Mouse (Mus musculus) kidney, postnatal 14 days (tissue): ENCODE results near the gene Rundc3a.
A peak's percentile ranks its signal among the peaks of the same experiment; 100 is the strongest.
"Not testable (repeated sequence)": the region's sequence is repeated elsewhere in the genome, so short reads cannot be mapped to it uniquely, and the experiment has no call there.

ENCODE experiments used
- DNase-seq: peaks from one replicate; pipeline ENCODE4 v3.0.0; 2022; ENCODE audit warnings: mixed read lengths

Rundc3a gene

DNA sequence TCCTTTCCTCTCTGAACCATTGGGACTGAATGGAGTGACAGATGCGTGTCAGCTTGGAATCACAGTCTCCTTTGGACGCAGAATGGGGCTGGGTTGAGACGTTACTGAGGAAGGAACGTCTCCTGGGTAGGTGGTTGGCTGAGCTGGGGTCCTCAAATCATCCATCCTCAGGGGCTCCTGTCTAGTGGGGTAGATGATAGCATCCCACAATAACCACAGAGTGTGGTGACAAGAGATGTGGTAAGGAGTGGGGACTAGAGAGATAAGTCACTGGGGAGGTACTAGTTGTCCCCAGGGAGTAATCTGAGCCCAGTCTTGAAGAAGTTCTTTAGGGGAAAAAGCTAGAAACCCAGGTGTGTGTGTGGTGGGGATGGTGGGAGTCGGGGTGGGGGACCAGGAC, 24.9 kb upstream of the Rundc3a start:
- DNase-seq: no peak

DNA sequence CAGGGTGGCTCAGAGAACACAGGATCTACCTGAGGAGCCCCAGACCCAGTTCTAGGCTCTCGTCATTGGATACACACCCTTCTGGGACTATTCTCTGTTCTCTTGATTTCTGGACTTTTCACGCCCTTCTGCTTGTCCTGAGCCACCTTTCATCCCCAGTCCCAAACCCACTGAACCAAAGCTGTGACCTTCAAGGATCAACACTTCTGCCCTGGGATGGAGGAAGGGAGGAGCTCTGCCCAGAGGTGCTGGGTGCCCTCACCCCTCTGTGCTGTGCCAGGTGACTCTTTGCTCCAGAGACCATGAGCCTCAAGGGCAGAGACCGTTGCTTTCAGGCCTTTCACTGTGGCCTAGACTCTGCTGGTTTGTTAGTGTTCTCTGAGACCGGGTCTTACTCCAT, 23.9 kb upstream of the Rundc3a start:
- DNase-seq: peak; percentile 56

DNA sequence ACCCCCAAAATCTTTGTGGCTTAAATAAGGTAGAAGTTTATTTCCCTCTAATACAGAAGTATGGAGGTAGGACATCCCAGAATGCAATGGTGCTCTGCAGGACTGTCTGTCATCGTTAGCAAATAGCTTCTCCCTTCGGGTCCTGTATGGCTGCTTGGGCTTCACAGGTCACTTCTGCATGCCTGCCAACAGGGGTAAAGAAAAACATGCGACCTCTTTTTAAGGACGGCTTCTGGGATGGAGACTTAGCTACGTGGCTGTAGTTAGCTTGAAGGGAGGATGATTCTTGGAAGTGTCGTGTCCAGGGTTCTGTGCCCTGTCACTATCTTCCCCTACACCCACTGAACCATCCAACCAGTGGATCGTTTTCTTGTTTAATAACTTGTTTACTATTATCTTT, 22.9 kb upstream of the Rundc3a start:
- no peak for DNase-seq

- no peak for DNase-seq
Observed at GRCm38 (mm10) chr11:102371926-102372685, 21.1 kb upstream of the Rundc3a start.

DNA sequence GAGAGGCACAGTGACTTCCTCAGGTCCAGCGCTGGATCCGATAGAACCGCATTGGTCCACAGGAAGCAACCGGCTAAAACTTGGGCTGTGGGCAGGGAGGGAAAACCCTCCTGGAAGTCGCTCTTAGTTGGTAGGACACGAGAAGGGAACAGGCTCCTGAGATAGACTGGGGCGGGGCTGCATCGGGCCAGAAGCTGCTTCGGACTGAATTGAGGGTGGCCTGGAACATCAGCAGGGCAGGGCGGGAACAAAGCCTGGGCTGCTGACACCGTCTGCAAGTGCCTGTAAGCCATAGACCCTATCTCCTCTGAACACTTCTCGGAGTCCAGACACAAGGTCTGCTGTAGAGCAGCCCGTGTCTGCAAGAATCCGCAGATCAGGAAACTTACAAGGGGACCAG, 20.3 kb upstream of the Rundc3a start:
- no peak for DNase-seq

DNA sequence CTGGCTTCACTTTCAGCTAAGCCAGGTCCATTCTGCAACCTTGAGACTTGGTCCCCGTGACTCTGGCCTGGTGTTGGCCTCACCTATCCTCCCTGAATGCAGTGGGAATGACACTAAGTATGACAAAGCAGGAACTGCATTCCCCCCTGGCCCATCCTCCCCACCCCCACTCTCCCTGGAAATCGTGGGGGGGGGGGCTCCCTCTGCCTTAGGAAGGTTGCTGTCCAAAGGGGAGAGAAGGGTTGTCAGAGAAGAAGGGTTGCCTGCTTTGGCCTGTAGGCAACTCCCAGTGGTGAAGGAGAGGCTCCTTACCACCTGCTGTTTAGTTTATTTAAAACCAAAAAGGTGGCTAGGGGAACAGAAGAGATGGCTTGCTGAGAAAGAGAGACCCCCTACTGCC, 19.6 kb upstream of the Rundc3a start:
- DNase-seq: no peak

DNA sequence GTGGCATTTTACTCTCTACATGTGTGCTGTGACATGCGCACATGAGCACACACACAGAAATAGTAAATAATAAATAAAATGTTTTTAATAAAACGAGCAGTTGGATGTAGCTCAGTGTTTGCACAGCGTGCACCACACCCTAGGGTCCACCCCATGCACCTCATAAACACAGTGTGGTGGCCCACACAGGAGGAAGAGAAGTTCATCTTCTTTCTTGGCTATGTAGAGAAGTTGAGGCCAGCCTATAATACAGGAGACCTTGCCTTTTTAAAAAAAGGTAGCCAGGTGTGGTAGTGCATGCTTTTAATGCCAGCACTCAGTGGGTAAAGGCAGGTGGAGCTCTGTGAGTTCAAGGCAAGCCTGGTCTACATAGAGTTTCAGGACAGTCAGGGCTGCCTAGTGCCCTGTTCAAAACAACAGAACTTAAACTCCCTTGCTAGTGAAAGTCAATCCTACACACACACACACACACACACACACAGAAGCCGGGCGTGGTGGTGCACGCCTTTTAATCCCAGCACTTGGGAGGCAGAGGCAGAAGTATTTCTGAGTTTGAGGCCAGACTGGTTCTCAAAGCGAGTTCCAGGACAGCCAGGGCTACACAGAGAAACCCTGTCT, 19.0 kb upstream of the Rundc3a start:
- no peak for DNase-seq

GRCm38 (mm10) chr11:102375196-102376173, 17.7 kb upstream of the Rundc3a start:
- DNase-seq: peak; percentile 83

- DNase-seq: no peak
Observed at GRCm38 (mm10) chr11:102376196-102376835, 16.9 kb upstream of the Rundc3a start.

DNA sequence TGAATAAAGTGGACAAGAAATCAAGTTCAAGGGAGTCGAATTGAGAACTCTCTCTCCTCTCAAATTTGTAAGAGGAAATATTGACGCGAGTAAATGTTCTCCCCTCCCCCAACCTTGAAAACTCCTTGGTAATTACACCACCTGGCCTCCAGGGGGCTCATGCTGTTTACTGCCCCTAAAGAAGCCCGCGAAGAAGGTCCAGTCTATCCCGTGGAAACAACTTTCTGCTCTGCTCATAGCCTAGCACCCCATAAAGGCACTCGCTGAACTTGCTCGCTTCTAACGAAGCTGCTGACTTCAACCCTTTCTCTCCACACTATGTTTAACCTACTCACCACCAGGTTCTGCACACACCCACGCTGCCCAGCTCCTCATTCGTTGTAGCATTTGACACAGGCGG, 16.0 kb upstream of the Rundc3a start:
- DNase-seq: no peak

DNA sequence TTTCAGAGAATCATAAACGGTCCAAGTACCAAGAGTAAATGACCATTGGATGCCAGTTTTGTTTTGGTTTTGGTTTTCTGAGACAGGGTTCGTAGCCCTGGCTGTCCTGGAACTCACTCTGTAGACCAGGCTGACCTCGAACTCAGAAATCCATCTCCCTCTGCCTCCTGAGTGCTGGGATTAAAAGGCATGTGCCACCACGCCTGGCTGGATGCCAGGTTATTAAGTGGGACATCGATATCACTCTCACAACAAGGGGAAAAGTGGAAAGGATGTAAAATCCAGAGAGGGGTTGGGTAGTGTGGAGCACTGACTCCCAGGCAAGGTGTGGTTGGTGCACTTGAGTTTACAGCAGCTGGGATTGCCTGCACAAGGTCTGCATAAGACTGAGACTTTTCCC, 13.1 kb upstream of the Rundc3a start:
- no peak for DNase-seq

DNA sequence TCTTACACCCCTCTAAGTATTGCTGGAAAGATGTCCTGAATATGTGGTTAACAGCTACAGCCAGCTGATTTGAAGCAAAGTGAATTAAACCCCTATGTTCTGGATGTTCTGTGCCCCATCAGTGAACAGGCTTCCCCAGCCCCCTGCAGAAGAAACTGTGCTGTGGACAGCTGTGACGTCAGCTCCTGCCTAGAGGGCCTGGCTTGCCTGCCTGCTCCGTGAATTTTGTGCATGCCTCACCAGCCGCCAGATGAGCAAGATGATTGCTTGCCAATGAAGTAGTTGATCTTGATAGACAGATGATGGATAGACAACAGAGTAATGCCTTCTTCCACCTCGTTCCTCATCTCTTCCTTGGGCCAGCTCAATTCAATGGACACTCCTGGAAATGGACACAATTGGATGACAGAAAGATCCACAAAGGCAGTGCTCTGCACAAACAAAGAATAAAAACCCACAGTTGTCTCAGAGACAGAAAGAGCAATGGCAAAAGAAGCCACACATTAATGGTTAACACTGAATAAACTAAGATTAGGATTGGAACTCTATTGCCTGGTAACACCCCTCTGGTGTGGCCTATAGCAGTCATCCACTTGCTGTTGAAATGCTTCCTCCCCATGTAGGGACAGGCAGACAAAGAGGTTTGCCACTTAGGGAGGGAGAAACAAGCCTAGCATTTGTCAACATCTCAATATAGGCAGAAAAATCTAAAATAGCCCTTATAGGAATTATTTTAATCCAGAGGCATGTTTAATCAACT, 11.7 kb upstream of the Rundc3a start:
- DNase-seq: no peak

DNA sequence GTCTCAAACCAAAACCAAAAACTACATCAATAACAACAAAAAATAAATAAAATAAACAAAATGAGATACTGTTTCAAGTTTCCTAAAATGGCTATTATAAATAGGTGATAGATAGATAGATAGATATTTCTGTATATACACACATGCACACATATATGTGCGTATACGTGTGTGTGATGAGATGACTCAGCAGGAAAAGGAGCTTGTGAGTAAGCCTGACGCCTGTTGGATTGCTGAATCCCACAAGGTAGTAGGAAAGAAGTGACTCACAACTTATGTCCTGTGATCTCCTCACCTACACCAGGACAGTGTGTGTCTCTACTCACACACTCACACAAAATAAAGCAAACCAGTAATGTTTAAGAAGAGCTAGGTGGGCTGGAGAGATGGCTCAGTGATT, 10.4 kb upstream of the Rundc3a start:
- DNase-seq: no peak

GRCm38 (mm10) chr11:102383365-102384136, 9.7 kb upstream of the Rundc3a start:
- no peak for DNase-seq

- DNase-seq: no peak
Observed at GRCm38 (mm10) chr11:102384418-102384817, 8.8 kb upstream of the Rundc3a start.

DNA sequence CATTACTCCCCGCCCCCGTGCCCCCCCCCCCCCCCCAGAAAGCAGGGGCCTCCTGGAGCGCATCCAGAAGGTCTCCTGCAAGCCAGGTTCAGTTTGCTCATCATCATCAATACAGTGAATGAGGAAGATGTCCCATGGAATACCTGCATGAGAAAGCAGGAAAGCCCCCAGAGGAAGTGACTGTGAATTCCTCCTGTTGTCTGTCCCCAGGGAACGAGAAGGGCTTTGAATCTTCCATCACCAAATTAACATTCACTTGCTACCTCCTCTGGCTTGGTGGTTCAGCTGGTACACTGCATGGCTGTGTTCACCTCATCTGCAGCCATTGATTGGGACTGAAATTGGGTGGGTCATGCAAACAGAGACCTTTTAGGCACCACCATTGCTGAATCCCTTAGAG, 8.1 kb upstream of the Rundc3a start:
- no peak for DNase-seq

GRCm38 (mm10) chr11:102386121-102386520, 7.1 kb upstream of the Rundc3a start:
- no peak for DNase-seq

DNA sequence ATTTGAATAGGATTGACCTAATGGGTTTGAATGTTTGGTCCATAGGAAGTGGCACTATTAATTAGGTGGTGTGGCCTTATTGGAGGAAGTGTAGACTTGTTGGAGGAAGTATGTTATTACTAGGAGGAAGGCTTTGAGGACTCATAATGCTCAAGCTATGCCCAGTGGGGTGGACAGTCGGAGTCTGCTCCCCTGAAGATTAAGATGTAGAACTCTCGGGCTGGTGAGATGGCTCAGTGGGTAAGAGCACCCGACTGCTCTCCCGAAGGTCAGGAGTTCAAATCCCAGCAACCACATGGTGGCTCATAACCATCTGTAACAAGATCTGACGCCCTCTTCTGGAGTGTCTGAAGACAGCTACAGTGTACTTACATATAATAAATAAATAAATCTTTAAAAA, 3.8 kb upstream of the Rundc3a start:
- DNase-seq: not testable (repeated sequence)

DNA sequence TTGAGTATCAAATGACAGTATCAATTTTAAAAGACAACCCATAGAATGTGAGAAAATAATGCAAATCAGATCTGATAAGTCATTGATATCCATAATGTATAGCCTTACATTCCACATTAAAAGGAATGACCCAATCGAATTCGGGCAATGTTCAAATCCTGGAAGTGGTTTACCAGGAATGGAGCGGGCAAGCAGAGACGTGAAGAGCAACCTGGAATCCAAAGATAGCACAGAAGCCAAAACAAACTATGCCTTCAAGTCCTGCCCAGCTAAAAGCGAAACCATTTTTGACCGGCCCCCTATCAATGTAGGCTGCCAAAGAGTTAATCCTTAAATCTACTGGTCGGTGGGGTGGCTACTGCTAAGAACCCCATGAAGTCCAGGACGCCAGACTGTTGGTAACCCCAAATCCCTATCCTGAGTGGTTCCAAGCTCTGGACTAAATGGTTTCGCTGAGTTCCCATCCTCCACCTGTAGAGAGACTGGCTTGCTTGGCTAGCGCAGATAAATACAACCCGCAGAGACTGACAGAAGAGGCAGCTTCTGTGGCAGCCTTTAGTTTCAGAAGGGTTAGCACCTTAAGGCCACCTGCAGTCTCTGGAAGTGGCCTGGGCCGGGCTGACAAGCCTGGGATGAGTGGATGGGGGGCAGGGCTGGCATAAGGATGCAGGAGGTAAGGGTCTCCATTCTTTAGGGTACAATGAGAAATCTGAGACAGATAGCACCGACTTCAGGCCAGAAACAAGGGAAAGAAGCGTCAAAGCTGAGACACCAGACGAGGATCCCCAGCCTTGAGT, 564 bp upstream of the Rundc3a start:
- no peak for DNase-seq

GRCm38 (mm10) chr11:102393719-102394420, 667 bp downstream of the Rundc3a start:
- no peak for DNase-seq
